21 mouse cellular contexts compared by ENCODE assay signal in genomic region chr14:28501216-28501878, GRCm38 (mm10). TPM values are rescaled to one million over a fixed set of nuclear protein-coding genes. Genes with fewer than 3 reads are reported as not detected.
DNase-seq lines count a peak whose midpoint lies in the region; ATAC-seq and TF ChIP-seq lines count a peak whose summit lies in the region.
"Had no signal": no experiment of that assay in that cellular context is flagged by ENCODE, and none has a peak within 500 bp of the region (broad histone marks: within the 10 kb centered on the region; RNA-seq: fewer than 3 reads in every experiment).

No protein-coding gene starts in this region.

- no peaks in the 10 kb centered on the region for H3K36me3 ChIP-seq in lung, embryonic 14.5 days (ENCODE audit: insufficient read depth)
- H3K36me3 ChIP-seq in limb, embryonic 11.5 days (ENCODE audit: control insufficient read depth, insufficient read depth, low read length), result no peaks in the 10 kb centered on the region
- no peaks in the 10 kb centered on the region for H3K36me3 ChIP-seq in stomach, postnatal 0 days (ENCODE audit: control insufficient read depth, insufficient read depth, low read length)
- H3K36me3 ChIP-seq: G1E; heart, embryonic 15.5 days; hindbrain, embryonic 13.5 days; liver, embryonic 15.5 days; midbrain, embryonic 10.5 days had no signal

- H3K27me3 ChIP-seq in lung, embryonic 14.5 days (ENCODE audit: insufficient read depth, low read length), result 0 out of 2 replicates have a peak, but pooled peaks cover 14% of the 10 kb centered on the region
- 0 out of 2 replicates have a peak, but pooled peaks cover 2% of the 10 kb centered on the region for H3K27me3 ChIP-seq in limb, embryonic 11.5 days (ENCODE audit: control insufficient read depth, insufficient read depth, low read length)
- no peaks in the 10 kb centered on the region for H3K27me3 ChIP-seq in stomach, postnatal 0 days (ENCODE audit: control insufficient read depth, insufficient read depth, low read length)
- H3K27me3 ChIP-seq: CH12.LX had no signal

- no peak for TF ChIP-seq EP300 in stomach, postnatal 0 days (optimal IDR thresholded peaks at IDR 0.05)

- intact Hi-C loops in gastrocnemius, postnatal 36 days (cut with DNase I), result no loop called here

- no peaks in the 10 kb centered on the region for H3K4me1 ChIP-seq in lung, embryonic 14.5 days (ENCODE audit: insufficient read depth)
- peaks cover 27% of the 10 kb centered on the region for H3K4me1 ChIP-seq in limb, embryonic 11.5 days (ENCODE audit: control insufficient read depth, insufficient read depth, low read length)
- 0 out of 2 replicates have a peak, but pooled peaks cover 3% of the 10 kb centered on the region for H3K4me1 ChIP-seq in stomach, postnatal 0 days (replicated peaks; ENCODE audit: control insufficient read depth, insufficient read depth)
- H3K4me1 ChIP-seq: liver, embryonic 15.5 days had no signal

- TF ChIP-seq CTCF in lung, embryonic 14.5 days (IDR thresholded peaks at IDR 0.05; ENCODE audit: low read depth), result no peak
- no peak for TF ChIP-seq CTCF in stomach, postnatal 0 days (IDR thresholded peaks at IDR 0.05; ENCODE audit: low read depth)

- ATAC-seq in lung, embryonic 14.5 days (ENCODE audit: insufficient read depth), result no peak
- ATAC-seq in limb, embryonic 11.5 days (ENCODE audit: insufficient number of reproducible peaks, low FRiP score, low TSS enrichment, low read depth), result no peak
- ATAC-seq in stomach, postnatal 0 days (ENCODE audit: low FRiP score, low TSS enrichment), result no peak
- ATAC-seq: forebrain, postnatal 0 days had no signal

- no peak overlapping the region for H3K9ac ChIP-seq in lung, embryonic 14.5 days
- no peak overlapping the region for H3K9ac ChIP-seq in limb, embryonic 11.5 days (ENCODE audit: low read length)
- no peak overlapping the region for H3K9ac ChIP-seq in stomach, postnatal 0 days (ENCODE audit: low read length)
- H3K9ac ChIP-seq: forebrain, postnatal 0 days; heart, embryonic 15.5 days; hindbrain, embryonic 13.5 days; liver, embryonic 15.5 days had no signal

- WGBS in lung, embryonic 14.5 days, result 44% methylated on average over 12 of the region's 12 CpGs
- 16% methylated on average over 12 of the region's 12 CpGs for WGBS in limb, embryonic 11.5 days
- 45% methylated on average over 12 of the region's 12 CpGs for WGBS in stomach, postnatal 0 days

- no peak overlapping the region for H3K4me3 ChIP-seq in lung, embryonic 14.5 days (ENCODE audit: low read depth, low read length)
- no peak overlapping the region for H3K4me3 ChIP-seq in limb, embryonic 11.5 days (ENCODE audit: low read depth, low read length)
- no peak overlapping the region for H3K4me3 ChIP-seq in stomach, postnatal 0 days (ENCODE audit: low read depth, low read length)
- H3K4me3 ChIP-seq: heart, embryonic 15.5 days; hindbrain, embryonic 13.5 days; left cerebral cortex, adult 2 months; liver, embryonic 15.5 days; midbrain, embryonic 10.5 days had no signal

- H3K27ac ChIP-seq in lung, embryonic 14.5 days (ENCODE audit: low read depth), result no peak overlapping the region
- peak overlapping the region; percentile 76; the same call in 1 of the 2 replicates for H3K27ac ChIP-seq in limb, embryonic 11.5 days (replicated peaks; ENCODE audit: low read depth, low read length)
- no peak overlapping the region for H3K27ac ChIP-seq in stomach, postnatal 0 days (replicated peaks)
- H3K27ac ChIP-seq: heart, embryonic 15.5 days; hindbrain, embryonic 13.5 days; left cerebral cortex, adult 2 months; liver, embryonic 15.5 days; macrophage; midbrain, embryonic 10.5 days had no signal

- H3K9me3 ChIP-seq in lung, embryonic 14.5 days (ENCODE audit: low read depth, low read length), result no peaks in the 10 kb centered on the region
- H3K9me3 ChIP-seq in limb, embryonic 11.5 days (ENCODE audit: control insufficient read depth, low read length), result no peaks in the 10 kb centered on the region
- no peaks in the 10 kb centered on the region for H3K9me3 ChIP-seq in stomach, postnatal 0 days (ENCODE audit: control insufficient read depth, low read length)
- H3K9me3 ChIP-seq: heart, embryonic 15.5 days; hindbrain, embryonic 13.5 days; liver, embryonic 15.5 days; midbrain, embryonic 10.5 days had no signal

- DNase-seq in adrenal gland, postnatal 14 days, result peak; percentile 32
- DNase-seq in adrenal gland, adult 8-10 months, result no peak
- DNase-seq in lung, embryonic 14.5 days, result peak; percentile 70
- no peak for DNase-seq in lung, postnatal 10 days
- DNase-seq in limb, embryonic 11.5 days (ENCODE audit: low spot score), result peak; percentile 55
- DNase-seq in gastrocnemius, postnatal 36 days, result no peak
- no peak for DNase-seq in stomach, postnatal 0 days (ENCODE audit: low spot score)
- DNase-seq: cerebellum, adult 18-20 months; cerebellum, postnatal 14 days; forebrain, postnatal 0 days; gastrocnemius, postnatal 25 days; heart, postnatal 36 days; left cerebral cortex, postnatal 4 days had no signal

- no peak overlapping the region for H3K4me2 ChIP-seq in lung, embryonic 14.5 days
- H3K4me2 ChIP-seq in limb, embryonic 11.5 days (ENCODE audit: low read depth, severe bottlenecking), result peak overlapping the region; percentile 12; the same call in 1 of the 2 replicates
- no peak overlapping the region for H3K4me2 ChIP-seq in stomach, postnatal 0 days (replicated peaks; ENCODE audit: low read depth)
- H3K4me2 ChIP-seq: heart, embryonic 15.5 days; hindbrain, embryonic 13.5 days; liver, embryonic 15.5 days had no signal

RNA-seq across cellular contexts. Expression of gene Wnt5a, which starts 3.2 kb away (rescaled TPM):
- total RNA-seq in adrenal gland, postnatal 14 days (2021), result 21.5 and 25.7 TPM in 2 replicates
- 10 to 100 TPM; 51.7 to 61.5 (median 56.7) TPM for total RNA-seq in adrenal gland, adult 8-10 months (2022)
- polyA plus RNA-seq in lung, embryonic 14.5 days (2014; fragmentation: Nextera tagmentation; extraction: Ambion mirVana), result 16.1 and 16.2 TPM in 2 replicates
- 110 and 115 TPM in 2 replicates for polyA plus RNA-seq in limb, embryonic 11.5 days (2014; fragmentation: Nextera tagmentation; extraction: Ambion mirVana)
- 1 to 10 TPM; 4.9 to 5.1 TPM for total RNA-seq in gastrocnemius, postnatal 36 days (2021)
- polyA plus RNA-seq in stomach, postnatal 0 days (2015; fragmentation: Nextera tagmentation; extraction: Ambion mirVana), result 12.2 and 12.9 TPM in 2 replicates
- total RNA-seq: CH12.LX had no signal
- polyA plus RNA-seq: G1E, macrophage had no signal

Comparison
In these comparisons a context has a peak if more than half of its experiments do, and no peak if none do; other contexts are left out.
1. DNase-seq: peak in adrenal gland, postnatal 14 days (single experiment), lung, embryonic 14.5 days (single experiment) and limb, embryonic 11.5 days (single experiment); none in adrenal gland, adult 8-10 months (single experiment), lung, postnatal 10 days (single experiment), gastrocnemius, postnatal 36 days (0 of 2) and stomach, postnatal 0 days (single experiment).